Mouse (Mus musculus) bone marrow macrophage, adult 2 months (primary cell): ENCODE data around the gene Map6. TPM values are rescaled to one million over a fixed set of nuclear protein-coding genes. Genes with fewer than 3 reads are reported as not detected.

Experiments used
- H3K27ac ChIP-seq: 2 replicates; pipeline ENCODE4 v1.5.1; 2012; ENCODE audit warnings: low read depth, low read length; ENCODE audit not compliant: insufficient read depth
- H3K4me1 ChIP-seq: 2 replicates; pipeline ENCODE4 v1.6.1; 2012; ENCODE audit warnings: low read length; ENCODE audit not compliant: control insufficient read depth, insufficient read depth
- H3K4me3 ChIP-seq: 2 replicates; pipeline ENCODE4 v1.5.1; 2012; ENCODE audit warnings: mild to moderate bottlenecking, low read length, moderate library complexity; ENCODE audit not compliant: insufficient read depth
- CTCF ChIP-seq: IDR thresholded peaks from 2 replicates; pipeline ENCODE4 v1.5.1; 2012; ENCODE audit warnings: low read depth, mild to moderate bottlenecking, low read length, moderate library complexity
- POLR2A ChIP-seq: IDR thresholded peaks from 2 replicates; pipeline ENCODE4 v1.6.1; 2012; ENCODE audit warnings: mild to moderate bottlenecking, low read depth, low read length, borderline replicate concordance
- polyA plus RNA-seq: library from polyadenylated mRNA; stranded (reverse); fragments of >200 nt; gene quantifications from 2 replicates; pipeline ENCODE4 v1.2.4, GENCODE M21; 2012; ENCODE audit not compliant: missing spikeins, insufficient read depth, insufficient read length

The Map6 gene
- polyA plus RNA-seq, 1 experiment = 0.83 TPM

DNA sequence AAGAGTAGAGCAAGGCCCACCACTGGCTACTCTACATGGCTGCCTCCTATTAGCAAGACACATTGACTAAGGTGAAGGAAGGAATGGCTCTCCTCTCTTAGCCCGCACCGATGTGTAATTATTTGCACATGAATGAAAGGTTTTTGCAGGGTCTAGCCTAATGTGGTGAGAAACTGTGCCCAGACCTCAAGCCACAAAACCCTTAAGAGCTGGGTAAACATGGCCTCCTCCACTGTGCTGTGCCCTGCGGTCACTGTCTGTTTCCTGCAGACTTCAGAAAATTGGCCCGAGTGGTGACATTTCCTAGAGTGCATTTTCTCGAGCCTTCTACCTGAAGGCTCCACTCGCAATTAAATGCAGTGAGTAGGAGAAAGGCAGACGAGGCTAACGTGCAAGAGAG lies 11.1 kb downstream of the Map6 start:
- no peak overlapping the region for H3K4me3 ChIP-seq
- no peak for TF ChIP-seq POLR2A
- TF ChIP-seq CTCF = no peak
- H3K27ac ChIP-seq = no peak overlapping the region
- H3K4me1 ChIP-seq = no peaks in the 10 kb centered on the region

DNA sequence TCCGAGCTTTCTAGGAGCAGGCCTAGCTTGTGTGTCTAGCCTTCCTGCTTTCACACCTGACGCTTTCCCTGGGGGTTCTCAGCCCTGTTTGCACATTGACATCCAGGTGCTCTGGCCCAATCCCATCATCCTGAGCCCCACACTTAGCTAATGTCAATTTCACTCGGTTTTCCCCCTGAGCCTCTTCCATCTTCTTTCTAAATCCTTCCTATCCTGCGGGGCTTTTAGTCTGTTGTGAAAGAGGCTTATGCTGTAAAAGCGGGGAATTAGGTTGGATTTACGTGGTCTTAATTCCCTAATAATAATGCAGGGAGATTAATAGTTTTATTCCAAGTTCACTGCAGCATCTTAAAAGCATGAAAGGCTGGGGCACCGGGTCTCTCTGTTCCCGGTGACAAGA lies 12.3 kb downstream of the Map6 start:
- no peak overlapping the region for H3K27ac ChIP-seq
- TF ChIP-seq CTCF (no peak), POLR2A (no peak)
- no peaks in the 10 kb centered on the region for H3K4me1 ChIP-seq

DNA sequence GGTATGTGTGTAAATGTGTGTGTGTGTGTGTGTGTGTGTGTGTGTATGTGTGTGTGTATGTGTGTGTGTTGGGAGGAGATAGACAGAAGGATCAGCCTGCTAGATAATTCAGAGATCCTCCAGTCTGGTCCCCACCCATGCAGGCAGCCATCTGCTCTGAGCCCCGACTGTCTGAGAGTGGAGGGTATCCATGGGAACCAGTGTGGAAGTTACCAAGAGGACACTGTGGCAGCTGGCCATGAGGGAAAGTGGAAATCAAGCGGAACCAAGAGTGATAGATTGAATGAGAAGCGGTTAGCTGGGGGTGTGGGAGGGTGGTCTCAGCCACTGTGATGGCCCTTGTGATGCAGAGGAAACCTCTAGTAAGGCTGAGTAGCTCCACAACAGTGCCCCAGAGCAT lies 20.0 kb downstream of the Map6 start:
- Histone ChIP-seq H3K27ac (no peak overlapping the region), H3K4me3 (no peak overlapping the region), H3K4me1 (no peaks in the 10 kb centered on the region)
- no peak for TF ChIP-seq POLR2A
- no peak for TF ChIP-seq CTCF

More for the DNA sequence above, 12.3 kb downstream of the Map6 start:
- H3K4me3 ChIP-seq = no peak overlapping the region

DNA sequence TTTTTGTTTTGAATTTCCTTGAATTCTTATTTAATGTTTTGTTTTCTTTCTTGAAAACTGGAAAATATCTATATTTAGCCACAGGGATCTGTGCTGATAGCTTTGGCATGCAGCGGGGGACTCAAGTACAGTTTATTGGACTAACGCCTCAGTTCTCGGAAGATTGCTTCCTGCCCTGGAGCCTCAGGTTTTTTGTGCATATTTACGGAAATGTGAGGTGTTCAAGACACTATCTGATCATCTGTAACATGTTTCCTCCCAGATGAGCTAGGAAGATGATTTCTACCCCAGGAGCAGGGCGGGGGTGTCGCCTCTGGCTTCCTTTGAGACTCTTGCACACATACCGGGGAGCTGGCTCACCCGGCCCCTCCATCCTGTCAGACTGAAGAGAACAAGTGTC lies 22.8 kb downstream of the Map6 start:
- H3K4me1 ChIP-seq = no peaks in the 10 kb centered on the region
- no peak overlapping the region for H3K4me3 ChIP-seq
- TF ChIP-seq CTCF (no peak), POLR2A (no peak)
- no peak overlapping the region for H3K27ac ChIP-seq

DNA sequence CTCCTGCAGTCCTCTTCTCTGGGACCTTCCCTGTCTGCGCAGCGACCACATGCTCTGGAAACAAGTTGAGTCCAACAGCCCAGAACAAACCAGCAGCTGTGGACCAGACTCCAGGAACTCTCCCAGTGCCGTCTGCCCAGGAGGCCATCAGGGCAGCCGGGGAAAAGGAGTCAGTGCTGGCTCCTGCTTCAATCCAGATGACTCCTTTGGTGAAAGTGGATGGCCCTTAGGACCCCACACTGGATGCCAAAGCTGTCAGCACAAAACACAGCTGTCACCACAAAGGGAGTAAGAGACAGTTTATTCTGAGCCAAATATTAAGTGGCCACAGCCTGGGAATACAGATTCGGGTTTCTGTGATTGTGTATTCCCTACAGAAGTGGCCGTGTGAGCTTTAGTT lies 23.7 kb downstream of the Map6 start:
- Histone ChIP-seq H3K4me3 (no peak overlapping the region), H3K27ac (no peak overlapping the region), H3K4me1 (no peaks in the 10 kb centered on the region)
- TF ChIP-seq POLR2A = no peak
- no peak for TF ChIP-seq CTCF

DNA sequence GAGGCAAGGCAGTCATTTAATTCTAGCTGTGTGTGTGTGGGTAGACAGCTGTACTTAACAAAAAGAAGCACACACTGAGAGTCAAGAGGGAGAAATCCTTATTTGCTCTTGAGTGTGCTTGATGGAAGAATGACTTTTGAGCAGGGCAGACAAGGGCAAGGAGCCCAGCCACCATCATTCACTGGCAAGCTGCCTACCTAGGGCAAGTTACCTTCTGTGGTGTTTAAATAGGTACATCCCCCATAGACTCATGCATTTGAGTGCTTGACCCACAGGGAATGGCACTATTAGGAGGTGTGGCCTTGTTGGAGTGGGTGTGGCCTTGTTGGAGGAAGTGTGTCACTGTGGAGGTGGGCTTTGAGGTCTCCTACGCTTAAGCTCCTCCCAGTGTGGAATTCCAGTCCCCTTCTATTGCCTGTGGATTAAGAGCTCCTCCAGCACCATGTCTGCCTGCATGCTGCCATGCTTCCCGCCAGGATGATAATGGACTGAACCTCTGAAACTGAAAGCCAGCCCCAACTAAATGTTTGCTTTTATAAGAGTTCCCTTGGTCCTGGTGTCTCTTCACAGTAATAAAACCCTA lies 27.0 kb downstream of the Map6 start:
- TF ChIP-seq POLR2A = no peak
- TF ChIP-seq CTCF = no peak
- H3K4me3 ChIP-seq = no peak overlapping the region
- no peaks in the 10 kb centered on the region for H3K4me1 ChIP-seq
- H3K27ac ChIP-seq = no peak overlapping the region

DNA sequence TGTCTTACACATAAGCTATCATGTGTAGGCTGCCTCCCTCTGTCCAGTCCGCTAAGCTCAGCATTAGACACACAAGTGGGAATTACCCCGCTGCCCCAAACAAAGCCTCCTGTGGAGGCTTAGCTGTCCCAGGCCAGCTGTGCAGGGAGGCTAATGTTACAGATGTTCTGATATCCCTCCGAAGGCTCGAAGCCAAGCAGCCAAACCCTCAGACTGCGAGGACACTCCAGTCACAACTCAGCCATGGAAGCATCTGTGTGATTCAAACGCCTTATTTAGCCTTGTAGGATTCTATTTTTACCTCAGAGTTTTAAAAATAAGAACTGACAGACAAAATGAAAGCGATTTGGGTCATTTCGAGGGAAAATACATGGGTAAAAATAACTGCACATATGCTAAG lies 27.9 kb downstream of the Map6 start:
- H3K4me1 ChIP-seq = no peaks in the 10 kb centered on the region
- H3K4me3 ChIP-seq = no peak overlapping the region
- TF ChIP-seq CTCF = no peak
- no peak for TF ChIP-seq POLR2A
- no peak overlapping the region for H3K27ac ChIP-seq

DNA sequence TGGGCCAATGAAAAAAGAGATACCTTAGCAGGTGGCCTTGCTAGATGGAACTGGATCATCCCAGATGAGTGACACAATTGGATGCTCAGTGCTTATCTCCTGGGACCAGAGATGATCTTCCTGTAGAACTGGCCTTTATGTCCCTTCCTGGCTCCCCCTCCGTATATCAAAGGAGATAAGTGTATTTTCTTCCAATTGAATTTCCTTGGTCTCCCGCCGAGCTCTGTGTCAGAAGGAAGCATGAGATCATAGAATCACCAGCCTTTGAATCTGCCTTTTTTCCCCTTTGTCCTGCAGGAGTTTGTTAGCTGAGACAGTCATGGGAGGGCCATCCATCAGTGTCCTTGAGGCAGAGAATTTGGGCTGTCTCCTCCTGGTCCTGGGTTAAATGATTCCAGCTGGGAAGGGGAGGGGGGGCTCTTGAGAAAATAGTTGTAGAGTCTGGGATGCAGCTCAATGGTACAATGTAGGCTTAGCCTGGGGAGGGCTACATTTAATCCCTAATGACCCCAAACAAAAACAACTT lies 33.5 kb downstream of the Map6 start:
- H3K4me3 ChIP-seq = no peak overlapping the region
- no peak overlapping the region for H3K27ac ChIP-seq
- TF ChIP-seq POLR2A (no peak), CTCF (no peak)
- peaks cover 27% of the 10 kb centered on the region for H3K4me1 ChIP-seq

DNA sequence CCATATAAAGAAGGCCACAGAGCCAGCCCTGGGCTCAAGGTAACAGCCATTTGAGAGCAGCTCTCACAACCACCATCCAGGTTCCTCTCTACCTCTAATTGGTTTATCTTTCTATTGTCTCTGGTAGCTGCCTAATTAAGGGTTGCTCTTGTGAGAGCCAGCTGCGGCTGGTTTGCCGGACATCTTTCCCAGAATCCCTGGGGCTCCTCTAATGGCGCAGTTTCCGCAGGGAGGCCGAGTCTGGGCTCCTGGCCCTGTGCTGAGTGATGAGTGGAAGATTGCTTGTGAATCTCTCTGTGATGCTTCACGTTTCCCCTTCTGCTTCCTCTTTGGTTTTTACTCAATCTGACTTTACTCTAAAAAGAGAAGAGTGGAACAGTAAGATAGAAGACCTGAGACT lies 36.8 kb downstream of the Map6 start:
- Histone ChIP-seq H3K27ac (peak overlapping the region; percentile 8; the same call in 1 of the 2 replicates), H3K4me1 (peaks cover 27% of the 10 kb centered on the region), H3K4me3 (no peak overlapping the region)
- TF ChIP-seq CTCF (no peak), POLR2A (no peak)

DNA sequence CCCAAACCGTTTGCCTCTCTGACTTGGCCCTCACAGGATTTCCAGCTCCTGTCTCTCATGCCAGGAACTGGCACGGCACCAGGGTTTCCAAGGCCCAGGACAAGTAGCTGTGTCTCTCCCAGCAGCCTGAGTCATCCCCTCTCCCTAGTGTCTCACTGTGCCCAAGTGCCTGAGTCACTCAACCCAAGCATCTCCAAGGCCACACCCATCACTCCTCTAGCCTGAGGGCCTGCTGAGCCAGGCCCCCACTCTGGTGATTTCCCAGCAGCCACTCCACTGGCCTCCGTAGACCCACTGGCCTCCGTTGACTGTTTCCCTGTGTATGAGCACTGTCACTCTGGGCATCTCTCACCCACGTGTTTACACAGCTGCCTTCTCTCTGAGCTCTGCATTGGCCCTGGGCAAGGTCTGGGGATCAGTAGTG lies 37.7 kb downstream of the Map6 start:
- TF ChIP-seq POLR2A (no peak), CTCF (no peak)
- peaks cover 27% of the 10 kb centered on the region for H3K4me1 ChIP-seq
- H3K4me3 ChIP-seq = no peak overlapping the region
- peak overlapping the region; percentile 25; the same call in 1 of the 2 replicates for H3K27ac ChIP-seq

DNA sequence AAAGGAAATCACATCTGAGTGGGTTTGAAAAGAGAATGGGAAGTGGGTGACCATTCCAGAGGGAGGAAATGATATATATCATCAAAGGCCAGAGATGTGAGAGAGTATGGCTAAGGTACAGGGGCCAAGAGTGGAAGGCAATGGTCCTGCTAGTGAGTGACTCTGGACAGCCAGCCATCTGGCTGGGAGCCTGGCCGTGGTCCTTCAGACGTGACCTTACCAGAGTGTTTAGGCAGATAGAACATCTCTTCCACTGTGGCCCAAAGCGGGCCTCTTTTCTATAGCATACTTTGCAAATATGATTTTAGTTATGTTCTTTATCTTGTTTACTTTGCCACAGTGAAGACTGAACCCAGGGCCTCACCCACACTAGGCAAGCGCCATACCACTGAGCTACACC lies 38.4 kb downstream of the Map6 start:
- TF ChIP-seq POLR2A = no peak
- TF ChIP-seq CTCF = no peak
- H3K27ac ChIP-seq = no peak overlapping the region
- no peak overlapping the region for H3K4me3 ChIP-seq
- peaks cover 27% of the 10 kb centered on the region for H3K4me1 ChIP-seq
